Mouse (Mus musculus) MEL (cell line): ENCODE data around the gene Vtn. TPM values are rescaled to one million over a fixed set of nuclear protein-coding genes. Genes with fewer than 3 reads are reported as not detected.

Experiments
- DNase-seq: peaks from one replicate; pipeline ENCODE4 v3.0.0; 2011; ENCODE audit warnings: low read depth, low spot score
- H3K27ac ChIP-seq: 2 replicates; pipeline ENCODE4 v1.5.1; 2012; ENCODE audit warnings: low read depth, mild to moderate bottlenecking, control low read depth, low read length, moderate library complexity; ENCODE audit not compliant: control insufficient read depth
- H3K27me3 ChIP-seq, 2 experiments: fragments of 150-350 bp in 1 of 2; sonication (generic) in 1 of 2; 2 replicates each; pipeline ENCODE4 v1.6.1; 2012; ENCODE audit warnings: low read length in 2 of 2, mild to moderate bottlenecking in 2 of 2, improper control_type of control experiment in 1 of 2, moderate library complexity in 1 of 2; ENCODE audit not compliant: insufficient read depth in 2 of 2, control insufficient read depth in 1 of 2
- H3K36me3 ChIP-seq, 2 experiments: 2 replicates each; pipeline ENCODE4 v1.6.1; 2012 to 2014; ENCODE audit warnings: low read length in 2 of 2, improper control_type of control experiment in 1 of 2, inconsistent platforms in 1 of 2, mild to moderate bottlenecking in 1 of 2; ENCODE audit not compliant: insufficient read depth in 2 of 2, control insufficient read depth in 1 of 2
- H3K4me1 ChIP-seq, 2 experiments: fragments of 150-350 bp in 1 of 2; sonication (generic) in 1 of 2; 2 replicates each; pipeline ENCODE4 v1.6.1; 2012; ENCODE audit warnings: low read length in 2 of 2, improper control_type of control experiment in 1 of 2, mild to moderate bottlenecking in 1 of 2; ENCODE audit not compliant: insufficient read depth in 2 of 2, control insufficient read depth in 1 of 2
- H3K4me3 ChIP-seq, 2 experiments: fragments of 150-350 bp in 1 of 2; sonication (generic) in 1 of 2; 2 replicates each; pipeline ENCODE4 v1.5.1; 2012; ENCODE audit warnings: low read depth in 2 of 2, low read length in 2 of 2, mild to moderate bottlenecking in 2 of 2, moderate library complexity in 2 of 2, control low read depth in 1 of 2, improper control_type of control experiment in 1 of 2; ENCODE audit not compliant: control insufficient read depth in 1 of 2, insufficient read depth in 1 of 2
- H3K79me2 ChIP-seq: 2 replicates; pipeline ENCODE4 v1.6.1; 2012; ENCODE audit warnings: mild to moderate bottlenecking, low read length, moderate library complexity; ENCODE audit not compliant: control insufficient read depth, poor library complexity, insufficient read depth
- H3K9ac ChIP-seq: 2 replicates; pipeline ENCODE4 v1.6.1; 2012; ENCODE audit warnings: low read depth, mild to moderate bottlenecking, control low read depth, low read length, moderate library complexity; ENCODE audit not compliant: control insufficient read depth, poor library complexity, severe bottlenecking
- H3K9me3 ChIP-seq: fragments of 150-350 bp; sonication (generic); replicated peaks from 2 replicates; pipeline ENCODE4 v1.6.1; 2012; ENCODE audit warnings: mild to moderate bottlenecking, low read length, improper control_type of control experiment, moderate library complexity; ENCODE audit not compliant: insufficient read depth
- BHLHE40 ChIP-seq: IDR thresholded peaks from 2 replicates; pipeline ENCODE4 v1.6.1; 2012; ENCODE audit warnings: low read depth, mild to moderate bottlenecking, inconsistent platforms, low read length, improper control_type of control experiment, borderline replicate concordance
- CHD1 ChIP-seq: IDR thresholded peaks from 2 replicates; pipeline ENCODE4 v1.6.1; 2012; ENCODE audit warnings: low read depth, mild to moderate bottlenecking, inconsistent platforms, low read length, improper control_type of control experiment
- CHD2 ChIP-seq: IDR thresholded peaks from 2 replicates; pipeline ENCODE4 v1.6.1; 2011; ENCODE audit warnings: low read length, improper control_type of control experiment
- E2F4 ChIP-seq: IDR thresholded peaks from 2 replicates; pipeline ENCODE4 v1.6.1; 2011; ENCODE audit warnings: low read depth, low read length, improper control_type of control experiment, borderline replicate concordance
- ELF1 ChIP-seq: IDR thresholded peaks from 2 replicates; pipeline ENCODE4 v1.6.1; 2014; ENCODE audit warnings: low read depth, mild to moderate bottlenecking, inconsistent platforms, low read length, improper control_type of control experiment, moderate library complexity
- EP300 ChIP-seq, 2 experiments: IDR thresholded peaks; 2 replicates each; pipeline ENCODE4 v1.6.1; 2011; ENCODE audit warnings: improper control_type of control experiment in 2 of 2, low read length in 2 of 2, low read depth in 1 of 2, mild to moderate bottlenecking in 1 of 2
- GATA1 ChIP-seq: IDR thresholded peaks from 2 replicates; pipeline ENCODE4 v1.6.1; 2011; ENCODE audit warnings: low read depth, low read length, improper control_type of control experiment
- HCFC1 ChIP-seq: IDR thresholded peaks from 2 replicates; pipeline ENCODE4 v1.6.1; 2012; ENCODE audit warnings: low read depth, mild to moderate bottlenecking, inconsistent platforms, low read length, improper control_type of control experiment, moderate library complexity
- JUND ChIP-seq: IDR thresholded peaks from 2 replicates; pipeline ENCODE4 v1.6.1; 2011; ENCODE audit warnings: low read depth, mild to moderate bottlenecking, improper control_type of control experiment, low read length
- KAT2A ChIP-seq: conservative IDR thresholded peaks from 2 replicates; pipeline ENCODE4 v1.6.1; 2012; ENCODE audit warnings: low read depth, low read length, improper control_type of control experiment, inconsistent platforms
- MAX ChIP-seq: IDR thresholded peaks from 2 replicates; pipeline ENCODE4 v1.6.1; 2011; ENCODE audit warnings: low read length, improper control_type of control experiment
- MAZ ChIP-seq: IDR thresholded peaks from 2 replicates; pipeline ENCODE4 v1.6.1; 2012; ENCODE audit warnings: low read depth, mild to moderate bottlenecking, inconsistent platforms, low read length, improper control_type of control experiment
- MEF2A ChIP-seq: IDR thresholded peaks from 2 replicates; pipeline ENCODE4 v1.6.1; 2014; ENCODE audit warnings: low read depth, mild to moderate bottlenecking, inconsistent platforms, low read length, improper control_type of control experiment; ENCODE audit not compliant: poor library complexity, insufficient replicate concordance, severe bottlenecking; ENCODE audit errors: extremely low read depth
- MXI1 ChIP-seq: IDR thresholded peaks from 2 replicates; pipeline ENCODE4 v1.6.1; 2011; ENCODE audit warnings: mild to moderate bottlenecking, low read depth, low read length, improper control_type of control experiment
- MYB ChIP-seq: IDR thresholded peaks from 2 replicates; pipeline ENCODE4 v1.6.1; 2011; ENCODE audit warnings: mild to moderate bottlenecking, low read depth, low read length, improper control_type of control experiment
- MYC ChIP-seq: IDR thresholded peaks from 2 replicates; pipeline ENCODE4 v1.6.1; 2011; ENCODE audit warnings: low read depth, mild to moderate bottlenecking, low read length, improper control_type of control experiment, moderate library complexity
- NELFE ChIP-seq: IDR thresholded peaks from 2 replicates; pipeline ENCODE4 v1.6.1; 2011; ENCODE audit warnings: low read depth, low read length, improper control_type of control experiment
- NRF1 ChIP-seq: IDR thresholded peaks from 2 replicates; pipeline ENCODE4 v1.6.1; 2014; ENCODE audit warnings: low read depth, mild to moderate bottlenecking, inconsistent platforms, low read length, improper control_type of control experiment, moderate library complexity; ENCODE audit not compliant: poor library complexity, insufficient read depth, severe bottlenecking
- POLR2A ChIP-seq, 2 experiments: IDR thresholded peaks; 2 replicates each; pipeline ENCODE4 v1.6.1; 2011 to 2012; ENCODE audit warnings: low read length in 2 of 2, mild to moderate bottlenecking in 2 of 2, control low read depth in 1 of 2, improper control_type of control experiment in 1 of 2, low read depth in 1 of 2, moderate library complexity in 1 of 2; ENCODE audit not compliant: control insufficient read depth in 1 of 2, insufficient read depth in 1 of 2, poor library complexity in 1 of 2
- POLR2AphosphoS2 ChIP-seq: IDR thresholded peaks from 2 replicates; pipeline ENCODE4 v1.6.1; 2011; ENCODE audit warnings: low read length, improper control_type of control experiment
- POLR2AphosphoS5 ChIP-seq: IDR thresholded peaks from 2 replicates; pipeline ENCODE4 v1.6.1; 2012; ENCODE audit warnings: low read depth, borderline replicate concordance, mild to moderate bottlenecking, inconsistent platforms, low read length, moderate library complexity, mixed read lengths
- RCOR1 ChIP-seq: IDR thresholded peaks from 2 replicates; pipeline ENCODE4 v1.6.1; 2012; ENCODE audit warnings: low read depth, mild to moderate bottlenecking, inconsistent platforms, low read length, improper control_type of control experiment
- SIN3A ChIP-seq: IDR thresholded peaks from 2 replicates; pipeline ENCODE4 v1.6.1; 2012; ENCODE audit warnings: low read length, improper control_type of control experiment, inconsistent platforms
- SMC3 ChIP-seq: IDR thresholded peaks from 2 replicates; pipeline ENCODE4 v1.6.1; 2011; ENCODE audit warnings: low read depth, low read length, improper control_type of control experiment
- TBP ChIP-seq: IDR thresholded peaks from 2 replicates; pipeline ENCODE4 v1.8.0; 2011; ENCODE audit warnings: low read depth, low read length, improper control_type of control experiment
- USF1 ChIP-seq: IDR thresholded peaks from 2 replicates; pipeline ENCODE4 v1.6.1; 2014; ENCODE audit warnings: low read depth, mild to moderate bottlenecking, inconsistent platforms, low read length, improper control_type of control experiment, moderate library complexity
- USF2 ChIP-seq, 2 experiments: IDR thresholded peaks; 2 replicates each; pipeline ENCODE4 v1.6.1; 2011 to 2012; ENCODE audit warnings: improper control_type of control experiment in 2 of 2, low read length in 2 of 2, borderline replicate concordance in 1 of 2, inconsistent platforms in 1 of 2, low read depth in 1 of 2, mild to moderate bottlenecking in 1 of 2; ENCODE audit not compliant: insufficient read depth in 1 of 2
- ZKSCAN1 ChIP-seq: IDR thresholded peaks from 2 replicates; pipeline ENCODE4 v1.6.1; 2012; ENCODE audit warnings: low read depth, mild to moderate bottlenecking, inconsistent platforms, low read length, improper control_type of control experiment, moderate library complexity
- ZMIZ1 ChIP-seq: IDR thresholded peaks from 2 replicates; pipeline ENCODE4 v1.6.1; 2012; ENCODE audit warnings: low read depth, mild to moderate bottlenecking, inconsistent platforms, low read length, improper control_type of control experiment, moderate library complexity
- ZNF384 ChIP-seq: IDR thresholded peaks from 2 replicates; pipeline ENCODE4 v1.6.1; 2012; ENCODE audit warnings: low read depth, mild to moderate bottlenecking, inconsistent platforms, low read length, improper control_type of control experiment
- polyA plus RNA-seq, 2 experiments: library from polyadenylated mRNA; stranded (reverse) in 1 of 2; unstranded in 1 of 2; fragments of >175 nt in 1 of 2; fragments of >200 nt in 1 of 2; gene quantifications; 2 replicates each; pipeline versions ENCODE4 v1.2.1 to v1.2.4; 2012; ENCODE audit warnings: low replicate concordance in 2 of 2, low read depth in 1 of 2; ENCODE audit not compliant: insufficient read length in 2 of 2, insufficient read depth in 1 of 2, missing spikeins in 1 of 2
- total RNA-seq: library from RNA; depleted of rRNA; stranded (reverse); fragments of 300-350 nt; gene quantifications from 2 replicates; pipeline ENCODE4 v1.2.3, GENCODE M21; 2012

Vtn gene
- total and polyA plus RNA-seq, 3 experiments = 0.18 TPM; not detected in 2

DNA sequence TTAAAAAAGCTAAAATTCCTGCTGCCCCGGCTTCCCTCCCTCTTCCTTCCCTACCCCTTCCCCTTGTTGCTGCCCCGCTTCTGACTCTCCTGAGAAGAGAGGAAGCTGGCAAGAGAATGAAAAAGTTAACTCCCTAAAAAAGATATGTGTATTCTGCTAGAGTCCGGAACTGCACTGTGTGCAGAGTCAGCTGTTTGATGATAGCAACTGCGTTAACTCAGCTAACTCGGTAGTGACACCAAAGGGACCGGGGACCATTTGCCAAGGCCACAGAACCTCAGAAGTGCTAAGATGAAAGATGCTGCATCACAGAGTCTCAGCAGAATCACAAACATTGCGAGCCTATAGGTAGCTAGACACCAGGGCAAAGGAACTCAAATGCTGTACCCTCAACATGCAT lies 31.4 kb upstream of the Vtn start (continued):
- no peak for TF ChIP-seq POLR2AphosphoS2
- TF ChIP-seq ZMIZ1 = no peak
- no peak for TF ChIP-seq MYB
- TF ChIP-seq RCOR1 = peak; percentile 31; the same call in 1 of the 2 replicates
- TF ChIP-seq BHLHE40 = no peak
- 0 out of 2 replicates have a peak, but pooled peaks have one; percentile 53 for TF ChIP-seq HCFC1
- TF ChIP-seq USF1 = no peak; the same call in 1 of the 2 replicates
- TF ChIP-seq E2F4 = no peak
- no peak for TF ChIP-seq SMC3
- no peak for TF ChIP-seq CHD2

DNA sequence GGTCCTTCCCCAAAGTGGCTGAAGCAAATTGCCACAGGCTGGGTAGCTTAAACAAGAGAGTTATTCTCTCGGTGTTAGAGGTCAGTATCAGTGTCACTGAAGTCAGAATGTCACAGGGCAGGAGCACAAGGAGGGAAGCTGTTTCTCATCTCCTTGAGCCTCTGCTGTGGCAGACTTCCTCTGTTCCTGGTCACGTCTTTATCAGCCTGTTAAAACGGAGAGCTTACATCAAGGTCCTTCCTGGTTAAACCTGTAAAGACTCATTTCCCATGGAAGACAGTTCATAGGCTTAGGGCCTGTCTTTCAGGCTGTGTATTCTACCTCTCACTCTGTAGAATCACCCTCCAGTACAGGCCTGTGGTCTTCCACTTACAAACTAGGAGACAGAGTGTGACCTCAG lies 31.0 kb upstream of the Vtn start:
- Histone ChIP-seq H3K9ac (peak overlapping the region; percentile 12), H3K9me3 (no peaks in the 10 kb centered on the region), H3K27me3 (no peaks in the 10 kb centered on the region), H3K27ac (peak overlapping the region; percentile 50), H3K79me2 (no peaks in the 10 kb centered on the region; the same call in 1 of the 2 replicates), H3K36me3 (peaks cover 0 to 29% of the 10 kb centered on the region in 2 experiments; a peak in 2 of 4 replicates), H3K4me1 (peaks cover 20 to 41% of the 10 kb centered on the region in 2 experiments), H3K4me3 (peak overlapping the region; percentile 3 to 26; a peak in 3 of 4 replicates)
- TF ChIP-seq ZKSCAN1 (no peak), ZNF384 (no peak), USF1 (no peak; the same call in 1 of the 2 replicates), MXI1 (peak; percentile 5; the same call in 1 of the 2 replicates), CHD2 (no peak), KAT2A (no peak), POLR2AphosphoS5 (no peak), EP300 (IDR thresholded peaks at IDR 0.05; ENCODE audit: low read depth in 1 of 2, low read length in 2 of 2) (no peak; a peak in 1 of 4 replicates), RCOR1 (no peak; the same call in 1 of the 2 replicates), SMC3 (no peak), CHD1 (no peak), HCFC1 (0 out of 2 replicates have a peak, but pooled peaks have one; percentile 24), TBP (0 out of 2 replicates have a peak, but pooled peaks have one; percentile 7), MYB (no peak), MEF2A (no peak), NELFE (peak; percentile 40; the same call in 1 of the 2 replicates), MYC (peak; percentile 44; the same call in 1 of the 2 replicates), ELF1 (peak; percentile 54), BHLHE40 (no peak), MAZ (0 out of 2 replicates have a peak, but pooled peaks have one; percentile 37), MAX (0 out of 2 replicates have a peak, but pooled peaks have one; percentile 13), JUND (no peak), USF2 (IDR thresholded peaks at IDR 0.05; ENCODE audit: borderline replicate concordance in 1 of 2, insufficient read depth in 1 of 2, low read depth in 1 of 2, low read length in 2 of 2) (no peak), NRF1 (no peak), GATA1 (0 out of 2 replicates have a peak, but pooled peaks have one; percentile 12), SIN3A (no peak), ZMIZ1 (no peak), POLR2A (IDR thresholded peaks at IDR 0.05; ENCODE audit: control insufficient read depth in 1 of 2, insufficient read depth in 1 of 2, low read depth in 1 of 2, low read length in 2 of 2, poor library complexity in 1 of 2) (no peak)
- peak; percentile 65 for DNase-seq
